Mouse (Mus musculus) heart, embryonic 14.5 days (tissue): ENCODE results near the gene Cebpb. TPM values are rescaled to one million over a fixed set of nuclear protein-coding genes. Genes with fewer than 3 reads are reported as not detected.

Experiments used
- ATAC-seq: fragments of 200-750 bp; cut with Nextera tagmentation; 2 replicates; pipeline ENCODE4 v1.8.0; 2017; ENCODE audit warnings: low read depth, moderate TSS enrichment; ENCODE audit not compliant: insufficient number of reproducible peaks, insufficient read depth, low FRiP score
- H3K27ac ChIP-seq, 2 experiments: fragments of 200-500 bp in 1 of 2; fragments of 300-500 bp in 1 of 2; sonication (generic) in 1 of 2; replicated peaks in 1 of 2; 2 replicates each; pipeline ENCODE4 v1.5.1; 2012 to 2014; ENCODE audit warnings: low read depth in 2 of 2, low read length in 2 of 2, control low read depth in 1 of 2, mild to moderate bottlenecking in 1 of 2, mixed read lengths in 1 of 2; ENCODE audit not compliant: control insufficient read depth in 1 of 2, insufficient read depth in 1 of 2
- H3K27me3 ChIP-seq: fragments of 300-500 bp; sonication (generic); 2 replicates; pipeline ENCODE4 v1.6.1; 2014; ENCODE audit warnings: mild to moderate bottlenecking, low read length, control low read depth; ENCODE audit not compliant: control insufficient read depth, insufficient read depth
- H3K36me3 ChIP-seq: fragments of 300-500 bp; sonication (generic); 2 replicates; pipeline ENCODE4 v1.6.1; 2014; ENCODE audit warnings: mild to moderate bottlenecking, control low read depth, low read length, mixed read lengths; ENCODE audit not compliant: control insufficient read depth, insufficient read depth
- H3K4me1 ChIP-seq, 2 experiments: fragments of 200-500 bp in 1 of 2; fragments of 300-500 bp in 1 of 2; sonication (generic) in 1 of 2; 2 replicates each; pipeline ENCODE4 v1.6.1; 2012 to 2014; ENCODE audit warnings: low read length in 2 of 2, control low read depth in 1 of 2, mixed read lengths in 1 of 2; ENCODE audit not compliant: control insufficient read depth in 2 of 2, insufficient read depth in 2 of 2
- H3K4me2 ChIP-seq: fragments of 300-500 bp; sonication (generic); 2 replicates; pipeline ENCODE4 v1.6.1; 2014; ENCODE audit warnings: mild to moderate bottlenecking, low read length
- H3K4me3 ChIP-seq, 2 experiments: fragments of 200-500 bp in 1 of 2; fragments of 300-500 bp in 1 of 2; sonication (generic) in 1 of 2; 2 replicates each; pipeline ENCODE4 v1.5.1; 2012 to 2014; ENCODE audit warnings: low read length in 2 of 2, mild to moderate bottlenecking in 2 of 2, control low read depth in 1 of 2, low read depth in 1 of 2, moderate library complexity in 1 of 2; ENCODE audit not compliant: control insufficient read depth in 1 of 2, insufficient read depth in 1 of 2
- H3K9ac ChIP-seq: fragments of 300-500 bp; sonication (generic); 2 replicates; pipeline ENCODE4 v1.6.1; 2014; ENCODE audit warnings: mild to moderate bottlenecking, low read length
- H3K9me3 ChIP-seq: fragments of 300-500 bp; sonication (generic); 2 replicates; pipeline ENCODE4 v1.6.1; 2016; ENCODE audit warnings: low read length, control low read depth; ENCODE audit not compliant: control insufficient read depth
- WGBS: fragments of 180-500 bp; shearing (Covaris S2); extraction: QIAGEN DNeasy Blood & Tissue Kit; methylation state at CpG from one replicate; pipeline ENCODE4 v1.1.7; 2014; 5-methylcytosine and 5-hydroxymethylcytosine counted together
- microRNA-seq: library from miRNA; unstranded; fragments of <30 nt; microRNA quantifications from one replicate; pipeline ENCODE4, GENCODE M21; 2016
- polyA plus RNA-seq: library from polyadenylated mRNA; unstranded; fragments of >200 nt; fragmentation: Nextera tagmentation; extraction: Ambion mirVana; gene quantifications from 2 replicates; pipeline ENCODE4 v1.2.1, GENCODE M21; 2014

Cebpb gene
- polyA plus RNA-seq, 1 experiment from 2014 or later = 17.0 TPM

DNA sequence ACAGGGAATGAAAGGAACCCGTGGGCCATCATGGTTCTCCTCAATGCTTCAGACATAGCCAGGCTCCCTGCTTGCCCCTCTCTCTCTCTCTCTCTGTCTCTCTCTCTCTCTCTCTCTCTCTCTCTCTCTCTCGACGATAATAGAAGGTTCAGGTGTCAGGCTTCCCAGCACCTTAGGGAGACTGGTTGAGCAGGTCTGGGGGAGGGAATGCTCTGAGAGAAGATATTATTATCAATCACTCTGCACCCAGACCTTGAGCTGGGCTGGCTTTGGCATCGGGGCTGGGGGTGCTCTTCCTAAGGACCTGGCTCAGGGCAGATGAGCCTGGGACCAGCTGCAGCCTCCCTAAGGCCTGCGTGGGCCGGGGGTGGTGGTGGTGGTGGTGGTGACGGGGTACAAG is 41.3 kb downstream of the Cebpb start:
- 0 out of 4 replicates have a peak, but pooled peaks cover 2 to 3% of the 10 kb centered on the region in 2 experiments for H3K4me1 ChIP-seq
- no peaks in the 10 kb centered on the region for H3K27me3 ChIP-seq
- 83% methylated on average over 7 of the region's 7 CpGs for WGBS
- no peak overlapping the region for H3K4me2 ChIP-seq
- H3K27ac ChIP-seq = no peak overlapping the region
- H3K9ac ChIP-seq = no peak overlapping the region
- H3K9me3 ChIP-seq = no peaks in the 10 kb centered on the region
- no peak overlapping the region for H3K4me3 ChIP-seq
- H3K36me3 ChIP-seq = no peaks in the 10 kb centered on the region
- ATAC-seq = no peak

DNA sequence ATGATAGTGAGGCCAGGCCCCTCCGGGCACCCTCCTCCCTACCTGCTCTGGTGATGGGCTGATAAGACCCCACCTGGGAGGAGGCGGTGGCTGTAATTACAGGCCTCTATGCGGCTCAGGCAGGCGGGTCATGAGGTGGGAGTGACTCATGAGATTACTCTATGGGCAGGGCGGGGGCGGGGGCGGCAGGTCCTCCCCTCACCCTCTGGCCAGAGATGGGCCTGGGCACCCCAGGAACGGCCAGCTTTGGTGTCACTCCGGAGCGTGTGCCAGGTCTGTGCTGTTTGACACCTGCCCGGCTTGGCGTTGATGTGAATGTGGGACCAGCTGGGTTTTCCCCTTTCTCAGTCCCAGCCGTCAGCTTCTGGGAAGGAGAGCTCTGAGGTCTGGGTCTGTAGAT is 42.4 kb downstream of the Cebpb start:
- Histone ChIP-seq H3K9ac (no peak overlapping the region), H3K27me3 (no peaks in the 10 kb centered on the region), H3K36me3 (no peaks in the 10 kb centered on the region), H3K4me1 (0 out of 4 replicates have a peak, but pooled peaks cover 2 to 3% of the 10 kb centered on the region in 2 experiments), H3K27ac (no peak overlapping the region), H3K9me3 (no peaks in the 10 kb centered on the region), H3K4me2 (no peak overlapping the region), H3K4me3 (no peak overlapping the region)
- no peak for ATAC-seq
- WGBS = 65% methylated on average over 13 of the region's 13 CpGs

DNA sequence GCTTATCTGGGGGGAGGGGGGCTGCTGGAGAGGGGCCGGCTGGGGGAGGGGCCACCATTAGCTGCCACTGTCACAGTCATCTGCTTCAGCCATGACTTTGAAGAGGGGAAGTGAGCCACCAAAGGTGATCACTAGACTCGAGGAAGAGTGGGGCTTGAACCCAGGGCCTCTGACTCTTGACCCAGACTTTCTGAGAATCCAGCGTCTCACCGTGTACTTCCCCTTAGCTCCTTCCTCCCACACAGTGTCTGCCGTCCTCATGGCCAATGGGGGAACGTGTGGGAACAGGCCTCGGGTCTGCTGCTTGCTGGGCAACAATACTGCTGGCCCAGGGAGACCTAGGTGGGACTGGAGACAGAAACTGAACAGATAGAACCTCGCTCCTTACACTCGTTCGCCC is 46.1 kb downstream of the Cebpb start:
- Histone ChIP-seq H3K27me3 (no peaks in the 10 kb centered on the region), H3K9ac (no peak overlapping the region), H3K4me2 (no peak overlapping the region), H3K27ac (no peak overlapping the region), H3K36me3 (no peaks in the 10 kb centered on the region), H3K4me3 (no peak overlapping the region), H3K9me3 (no peaks in the 10 kb centered on the region), H3K4me1 (0 out of 4 replicates have a peak, but pooled peaks cover 2 to 3% of the 10 kb centered on the region in 2 experiments)
- WGBS = 64% methylated on average over 10 of the region's 10 CpGs
- ATAC-seq = no peak

DNA sequence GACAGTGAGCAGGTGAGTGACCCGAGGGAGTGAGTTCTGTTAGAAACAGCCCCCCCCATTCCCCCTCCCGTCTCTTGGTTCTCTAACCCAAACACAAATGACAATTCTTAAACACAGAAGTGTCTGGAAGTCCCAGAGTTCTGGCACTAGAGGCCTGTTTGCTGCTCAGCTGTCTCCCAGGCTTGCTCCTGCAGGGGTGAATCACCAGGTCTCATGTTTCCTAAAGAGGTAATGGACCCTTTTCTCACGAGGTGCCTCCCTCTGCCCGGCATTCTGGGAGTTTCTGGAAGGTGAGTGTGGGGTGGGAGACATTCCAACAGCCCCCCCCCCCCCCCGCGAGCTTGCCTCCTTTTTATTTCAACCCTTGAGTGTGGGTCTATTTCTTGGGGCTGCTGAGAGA is 50.3 kb downstream of the Cebpb start:
- Histone ChIP-seq H3K4me3 (no peak overlapping the region), H3K9me3 (no peaks in the 10 kb centered on the region), H3K27ac (no peak overlapping the region), H3K4me1 (peaks cover 2 to 3% of the 10 kb centered on the region in 2 experiments), H3K36me3 (no peaks in the 10 kb centered on the region), H3K9ac (no peak overlapping the region), H3K4me2 (no peak overlapping the region), H3K27me3 (no peaks in the 10 kb centered on the region)
- 45% methylated on average over 6 of the region's 6 CpGs for WGBS
- ATAC-seq = no peak

Small RNA genes lying within 50 kb of the gene (microRNA-seq; reads per million reads assigned to microRNA genes)
- gene Gm22355 = not detected

Other genes starting within 250 kb of the Cebpb start
- gene Rnf114, start 196.3 kb upstream of the Cebpb start, polyA plus RNA-seq = 67.1 and 68.5 TPM in 2 replicates
- 11.7 and 11.9 TPM in 2 replicates for gene Spata2, start 196.0 kb upstream of the Cebpb start, polyA plus RNA-seq
- gene Snai1, start 150.7 kb upstream of the Cebpb start, polyA plus RNA-seq = 11.8 and 12.5 TPM in 2 replicates
- 166 and 175 TPM in 2 replicates for gene Ube2v1, start 56.8 kb upstream of the Cebpb start, polyA plus RNA-seq
- gene Gm20431, start 27.4 kb upstream of the Cebpb start, polyA plus RNA-seq = 0.19 and 5.2 TPM in 2 replicates
- gene Tmem189, start 907 bp downstream of the Cebpb start, polyA plus RNA-seq = 40.6 and 40.9 TPM in 2 replicates
- 40.7 and 41.5 TPM in 2 replicates for gene Ptpn1, start 243.1 kb downstream of the Cebpb start, polyA plus RNA-seq